Mouse (Mus musculus) liver, adult (tissue): ENCODE data around the gene Mrps7.

Experiments used
- GATA4 ChIP-seq: IDR thresholded peaks from 2 replicates; pipeline ENCODE4 v1.6.1; 2014; ENCODE audit warnings: mild to moderate bottlenecking, low read length; ENCODE audit not compliant: insufficient replicate concordance

The Mrps7 gene

GRCm38 (mm10) chr11:115631505-115631890 lies 27.8 kb downstream of the Mrps7 start:
- TF ChIP-seq GATA4 = no peak

- no peak for TF ChIP-seq GATA4
Observed at GRCm38 (mm10) chr11:115632247-115632646, 28.5 kb downstream of the Mrps7 start.

GRCm38 (mm10) chr11:115632862-115633261 lies 29.1 kb downstream of the Mrps7 start:
- no peak for TF ChIP-seq GATA4

- no peak for TF ChIP-seq GATA4
Observed at GRCm38 (mm10) chr11:115634109-115634508, 30.4 kb downstream of the Mrps7 start.

GRCm38 (mm10) chr11:115635041-115635440 lies 31.3 kb downstream of the Mrps7 start:
- TF ChIP-seq GATA4 = no peak

- TF ChIP-seq GATA4 = no peak
Observed at GRCm38 (mm10) chr11:115635484-115635883, 31.8 kb downstream of the Mrps7 start.

GRCm38 (mm10) chr11:115636960-115637359 lies 33.2 kb downstream of the Mrps7 start:
- no peak for TF ChIP-seq GATA4

GRCm38 (mm10) chr11:115638498-115639409 lies 35.0 kb downstream of the Mrps7 start:
- no peak for TF ChIP-seq GATA4

GRCm38 (mm10) chr11:115639540-115639939 lies 35.8 kb downstream of the Mrps7 start:
- TF ChIP-seq GATA4 = no peak

- TF ChIP-seq GATA4 = no peak
Observed at GRCm38 (mm10) chr11:115640311-115640828, 36.6 kb downstream of the Mrps7 start.

GRCm38 (mm10) chr11:115640978-115641663 lies 37.4 kb downstream of the Mrps7 start:
- no peak for TF ChIP-seq GATA4

GRCm38 (mm10) chr11:115641664-115642036 lies 37.9 kb downstream of the Mrps7 start:
- no peak for TF ChIP-seq GATA4

GRCm38 (mm10) chr11:115642705-115643104 lies 39.0 kb downstream of the Mrps7 start:
- no peak for TF ChIP-seq GATA4

- TF ChIP-seq GATA4 = no peak
Observed at GRCm38 (mm10) chr11:115643265-115643664, 39.5 kb downstream of the Mrps7 start.

- no peak for TF ChIP-seq GATA4
Observed at GRCm38 (mm10) chr11:115644308-115644707, 40.6 kb downstream of the Mrps7 start.

GRCm38 (mm10) chr11:115646439-115646838 lies 42.7 kb downstream of the Mrps7 start:
- no peak for TF ChIP-seq GATA4
